Mouse (Mus musculus) inflammation-experienced regulatory T-cells (primary cell): Measurements from ENCODE around the gene Magea6. TPM values are rescaled to one million over a fixed set of nuclear protein-coding genes. Genes with fewer than 3 reads are reported as not detected.

Source experiments
- polyA plus RNA-seq, 2 experiments: library from polyadenylated mRNA; unstranded; fragments of 100-300 nt; shearing (Covaris generic); gene quantifications; one replicate each; pipeline ENCODE4 v1.2.1; 2017

Gene Magea6
- polyA plus RNA-seq = under 1 TPM in 1 of 2 experiments, not detected in 1; 0.47 TPM

GRCm38 (mm10) chrX:154935887-154936286, at the start of gene Magea6:
Gene Magea6 (minus strand): TSS chrX:154935987.

GRCm38 (mm10) chrX:154949405-154949804, 13.6 kb upstream of the Magea6 start, which contains the start of gene Magea3:
Gene Magea3 (minus strand): TSS chrX:154949505.

GRCm38 (mm10) chrX:154890167-154890566, 45.6 kb downstream of the Magea6 start, which contains the start of gene Cldn34b1:
Gene Cldn34b1 (minus strand): TSS chrX:154890267.

Other genes with a start within 250 kb of the Magea6 start
- gene Cldn34b1, start 45.7 kb downstream of the Magea6 start, polyA plus RNA-seq = under 1 TPM in 1 of 2 experiments, not detected in 1; 0.19 TPM
- gene Magea3, start 13.5 kb upstream of the Magea6 start, polyA plus RNA-seq = not detected
- not detected for gene Magea8, start 59.9 kb upstream of the Magea6 start, polyA plus RNA-seq
- not detected for gene Magea5, start 127.2 kb upstream of the Magea6 start, polyA plus RNA-seq
- gene Magea1, start 153.8 kb upstream of the Magea6 start, polyA plus RNA-seq = under 1 TPM in 1 of 2 experiments, not detected in 1; 0.24 TPM
- gene Magea2, start 157.7 kb upstream of the Magea6 start, polyA plus RNA-seq = not detected
- gene Cldn34b2, start 192.4 kb upstream of the Magea6 start, polyA plus RNA-seq = not detected